Mouse (Mus musculus): ENCODE measurements at regions not wholly inside any gene's neighbourhood (a gene's known extent, or its start where the extent isn't known, plus 50 kb on each side); places are given as distances from the start of the nearest gene placed in this dataset.

DNA sequence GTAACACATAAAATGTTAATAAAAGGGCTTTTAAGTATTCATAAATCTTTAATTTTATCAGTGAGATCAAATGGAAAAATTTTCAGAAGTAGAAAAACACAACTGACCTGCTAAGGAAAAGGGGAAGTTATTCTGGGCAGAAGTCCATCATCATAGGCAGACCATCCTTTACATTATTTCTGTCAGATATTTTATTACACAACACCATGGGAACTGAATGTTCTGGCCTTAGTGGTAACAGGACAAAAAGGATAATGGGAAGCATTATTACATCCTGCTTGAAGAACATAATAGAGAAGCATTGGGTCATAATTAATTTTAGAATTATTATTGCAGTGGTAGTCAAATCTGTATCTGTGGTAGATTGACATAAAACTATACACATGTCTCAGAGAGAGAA lies 603.5 kb upstream of the Gje1 start:
- Histone ChIP-seq H3K27ac (ENCODE audit: low read depth) (no peak overlapping the region), H3K4me3 (ENCODE audit: low read depth, low read length) (no peak overlapping the region), H3K36me3 (replicated peaks; ENCODE audit: control insufficient read depth, insufficient read depth, low read length) (no peaks in the 10 kb centered on the region), H3K9me3 (replicated peaks; ENCODE audit: control insufficient read depth, low read length) (peaks cover 6% of the 10 kb centered on the region; the same call in 1 of the 2 replicates), H3K27me3 (ENCODE audit: control insufficient read depth, insufficient read depth, low read length) (no peaks in the 10 kb centered on the region), H3K9ac (replicated peaks; ENCODE audit: low read depth, low read length) (no peak overlapping the region), H3K4me2 (ENCODE audit: low read depth, low read length) (no peak overlapping the region), H3K4me1 (ENCODE audit: control insufficient read depth, insufficient read depth) (no peaks in the 10 kb centered on the region)
- DNase-seq (ENCODE audit: low spot score) (no peak), ATAC-seq (ENCODE audit: insufficient read depth, low read depth) (no peak)
- TF ChIP-seq CTCF (IDR thresholded peaks at IDR 0.05; ENCODE audit: low read depth), result no peak
- 0 out of 2 replicates have a peak, but pooled peaks have one; percentile 21 for TF ChIP-seq EP300 (IDR thresholded peaks at IDR 0.05; ENCODE audit: low read depth)

- H3K4me1 ChIP-seq (ENCODE audit: control insufficient read depth, insufficient read depth), result no peaks in the 10 kb centered on the region
- 62% methylated on average over 2 of the region's 2 CpGs for WGBS
- TF ChIP-seq EP300 (IDR thresholded peaks at IDR 0.05; ENCODE audit: low read depth), result no peak
- TF ChIP-seq CTCF (IDR thresholded peaks at IDR 0.05; ENCODE audit: low read depth), result no peak
These were observed 599.1 kb upstream of the Gje1 start for GRCm38 (mm10) chr10:15317017-15317607.

GRCm38 (mm10) chr10:15310650-15311049 lies 592.6 kb upstream of the Gje1 start:
- Histone ChIP-seq H3K27me3 (ENCODE audit: control insufficient read depth, insufficient read depth, low read length) (no peaks in the 10 kb centered on the region), H3K4me2 (ENCODE audit: low read depth, low read length) (no peak overlapping the region), H3K27ac (ENCODE audit: low read depth) (no peak overlapping the region), H3K9me3 (replicated peaks; ENCODE audit: control insufficient read depth, low read length) (no peaks in the 10 kb centered on the region), H3K4me3 (ENCODE audit: low read depth, low read length) (no peak overlapping the region), H3K4me1 (ENCODE audit: control insufficient read depth, insufficient read depth) (no peaks in the 10 kb centered on the region), H3K36me3 (replicated peaks; ENCODE audit: control insufficient read depth, insufficient read depth, low read length) (no peaks in the 10 kb centered on the region), H3K9ac (replicated peaks; ENCODE audit: low read depth, low read length) (no peak overlapping the region)
- ATAC-seq (ENCODE audit: insufficient read depth, low read depth), result no peak
- TF ChIP-seq CTCF (IDR thresholded peaks at IDR 0.05; ENCODE audit: low read depth) (no peak), EP300 (IDR thresholded peaks at IDR 0.05; ENCODE audit: low read depth) (no peak)
- DNase-seq (ENCODE audit: low spot score), result no peak
- WGBS, result 49% methylated on average over 2 of the region's 2 CpGs

More at GRCm38 (mm10) chr10:15317017-15317607, 599.1 kb upstream of the Gje1 start:
- Histone ChIP-seq H3K27ac (ENCODE audit: low read depth) (no peak overlapping the region), H3K4me3 (ENCODE audit: low read depth, low read length) (no peak overlapping the region), H3K9me3 (replicated peaks; ENCODE audit: control insufficient read depth, low read length) (peaks cover 6% of the 10 kb centered on the region; the same call in 1 of the 2 replicates), H3K4me2 (ENCODE audit: low read depth, low read length) (no peak overlapping the region), H3K36me3 (replicated peaks; ENCODE audit: control insufficient read depth, insufficient read depth, low read length) (no peaks in the 10 kb centered on the region), H3K9ac (replicated peaks; ENCODE audit: low read depth, low read length) (no peak overlapping the region), H3K27me3 (ENCODE audit: control insufficient read depth, insufficient read depth, low read length) (no peaks in the 10 kb centered on the region)
- ATAC-seq (ENCODE audit: insufficient read depth, low read depth), result no peak
- no peak for DNase-seq (ENCODE audit: low spot score)

- Histone ChIP-seq H3K27me3 (ENCODE audit: control insufficient read depth, insufficient read depth, low read length) (no peaks in the 10 kb centered on the region), H3K4me3 (ENCODE audit: low read depth, low read length) (no peak overlapping the region), H3K36me3 (replicated peaks; ENCODE audit: control insufficient read depth, insufficient read depth, low read length) (no peaks in the 10 kb centered on the region), H3K9me3 (replicated peaks; ENCODE audit: control insufficient read depth, low read length) (no peaks in the 10 kb centered on the region), H3K27ac (ENCODE audit: low read depth) (no peak overlapping the region), H3K4me2 (ENCODE audit: low read depth, low read length) (no peak overlapping the region), H3K9ac (replicated peaks; ENCODE audit: low read depth, low read length) (no peak overlapping the region), H3K4me1 (ENCODE audit: control insufficient read depth, insufficient read depth) (no peaks in the 10 kb centered on the region)
- 79% methylated on average over 3 of the region's 3 CpGs for WGBS
- DNase-seq (ENCODE audit: low spot score) (no peak), ATAC-seq (ENCODE audit: insufficient read depth, low read depth) (no peak)
- TF ChIP-seq CTCF (IDR thresholded peaks at IDR 0.05; ENCODE audit: low read depth) (no peak), EP300 (IDR thresholded peaks at IDR 0.05; ENCODE audit: low read depth) (no peak)
These were observed 587.9 kb upstream of the Gje1 start for GRCm38 (mm10) chr10:15305811-15306473.

DNA sequence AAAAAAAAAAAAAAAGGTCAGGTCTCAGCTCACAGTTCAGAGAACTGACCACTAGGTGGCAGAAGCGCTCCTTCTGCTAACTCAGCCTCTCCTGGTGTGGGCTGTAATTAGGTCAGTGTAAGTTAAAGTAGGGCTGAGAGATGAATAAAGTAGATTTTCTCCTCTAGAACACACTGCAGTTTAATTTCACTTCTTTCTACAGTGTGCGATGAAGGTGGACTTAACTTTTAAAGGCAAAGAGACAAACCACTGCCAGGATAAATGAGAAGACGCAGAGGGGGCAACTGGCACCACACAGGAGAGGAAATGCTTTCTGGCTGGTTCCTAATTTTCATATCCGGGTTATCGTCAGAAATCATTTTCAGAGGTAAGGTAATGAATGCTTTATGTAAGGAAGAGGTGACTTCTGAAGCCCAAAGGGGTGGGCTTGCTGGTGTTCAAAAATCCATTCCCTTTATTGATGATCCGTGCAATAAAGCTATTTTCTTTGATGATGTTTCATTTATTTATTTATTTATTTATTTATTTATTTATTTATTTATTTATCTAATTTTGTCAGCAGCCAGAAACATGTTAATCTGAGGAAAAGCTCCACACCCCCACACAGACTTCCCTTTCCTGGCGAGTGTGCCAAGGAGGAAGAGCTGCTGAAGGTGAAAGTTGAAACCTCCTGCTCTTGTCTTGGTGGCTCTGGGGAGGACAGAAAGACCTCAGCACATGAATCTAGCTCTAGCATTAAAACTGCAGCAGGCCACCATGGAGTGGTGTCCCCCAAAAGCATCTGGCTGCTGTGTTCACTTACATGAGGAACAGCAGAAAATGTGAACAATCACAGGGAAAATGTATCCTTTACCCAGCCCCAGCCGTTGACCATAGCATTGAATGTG lies 582.4 kb upstream of the Gje1 start:
- Histone ChIP-seq H3K27ac (ENCODE audit: low read depth) (0 out of 2 replicates have a peak overlapping the region, but pooled peaks have one; percentile 17), H3K4me2 (ENCODE audit: low read depth, low read length) (peak overlapping the region; percentile 49), H3K36me3 (replicated peaks; ENCODE audit: control insufficient read depth, insufficient read depth, low read length) (no peaks in the 10 kb centered on the region), H3K4me1 (ENCODE audit: control insufficient read depth, insufficient read depth) (no peaks in the 10 kb centered on the region), H3K9me3 (replicated peaks; ENCODE audit: control insufficient read depth, low read length) (no peaks in the 10 kb centered on the region), H3K27me3 (ENCODE audit: control insufficient read depth, insufficient read depth, low read length) (no peaks in the 10 kb centered on the region), H3K4me3 (ENCODE audit: low read depth, low read length) (0 out of 2 replicates have a peak overlapping the region, but pooled peaks have one; percentile 11), H3K9ac (replicated peaks; ENCODE audit: low read depth, low read length) (0 out of 2 replicates have a peak overlapping the region, but pooled peaks have one; percentile 21)
- ATAC-seq (ENCODE audit: insufficient read depth, low read depth), result peak; percentile 81
- peak; percentile 78 for DNase-seq (ENCODE audit: low spot score)
- 43% methylated on average over 8 of the region's 8 CpGs for WGBS
- TF ChIP-seq CTCF (IDR thresholded peaks at IDR 0.05; ENCODE audit: low read depth) (peak; percentile 95), EP300 (IDR thresholded peaks at IDR 0.05; ENCODE audit: low read depth) (no peak)
